Mouse (Mus musculus): ENCODE measurements around the gene 1700020N01Rik. TPM values are rescaled to one million over a fixed set of nuclear protein-coding genes. Genes with fewer than 3 reads are reported as not detected.

1700020N01Rik gene
- polyA plus RNA-seq, 2 experiments = not detected

DNA sequence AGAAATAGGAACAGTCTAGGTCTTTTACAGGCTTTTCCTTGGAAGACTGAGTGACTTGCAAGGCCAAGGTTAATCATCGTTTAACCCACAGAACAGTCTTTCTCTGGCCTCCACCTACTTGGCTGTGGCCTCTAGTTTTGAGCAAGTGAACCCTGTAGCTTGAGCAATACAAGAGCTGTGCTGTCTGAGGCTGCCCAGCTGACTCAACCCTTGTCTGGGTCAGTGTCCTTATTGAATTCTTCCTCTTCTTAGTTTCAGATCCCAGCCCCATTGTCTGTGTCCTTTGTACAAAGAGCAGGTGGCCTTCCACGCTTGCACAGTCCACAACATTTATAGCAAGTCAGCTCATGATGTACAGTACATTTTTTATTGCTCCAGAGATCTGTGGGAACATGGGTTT is 16.6 kb downstream of the 1700020N01Rik start:
- ATAC-seq (ENCODE audit: insufficient read depth) = no peak
- Histone ChIP-seq H3K9me3 (ENCODE audit: control insufficient read depth, low read length) (no peaks in the 10 kb centered on the region), H3K4me1 (replicated peaks; ENCODE audit: control insufficient read depth in 2 of 2, insufficient read depth in 2 of 2, low read length in 1 of 2) (peaks cover 0 to 11% of the 10 kb centered on the region in 2 experiments; a peak in 1 of 4 replicates), H3K27ac (no peak overlapping the region), H3K9ac (replicated peaks) (no peak overlapping the region), H3K27me3 (ENCODE audit: control insufficient read depth, insufficient read depth, low read length) (no peaks in the 10 kb centered on the region), H3K36me3 (replicated peaks; ENCODE audit: control insufficient read depth, insufficient read depth, low read depth) (no peaks in the 10 kb centered on the region), H3K4me2 (ENCODE audit: low read depth) (no peak overlapping the region), H3K4me3 (ENCODE audit: insufficient read depth in 1 of 2, low read depth in 2 of 2, low read length in 2 of 2) (no peak overlapping the region)
- TF ChIP-seq CTCF (IDR thresholded peaks at IDR 0.05; ENCODE audit: low read depth) (no peak), EP300 (IDR thresholded peaks at IDR 0.05; ENCODE audit: low read depth) (no peak)
- DNase-seq (ENCODE audit: low read depth in 3 of 3, low spot score in 3 of 3) = no peak
- WGBS (ENCODE audit: insufficient replicate concordance) = 54% methylated on average over 2 of the region's 2 CpGs

- no peak for TF ChIP-seq EP300 (IDR thresholded peaks at IDR 0.05; ENCODE audit: low read depth)
- no peak for TF ChIP-seq CTCF (IDR thresholded peaks at IDR 0.05; ENCODE audit: low read depth)
- Histone ChIP-seq H3K36me3 (replicated peaks; ENCODE audit: control insufficient read depth, insufficient read depth, low read depth) (no peaks in the 10 kb centered on the region), H3K4me2 (ENCODE audit: low read depth) (no peak overlapping the region), H3K9me3 (ENCODE audit: control insufficient read depth, low read length) (no peaks in the 10 kb centered on the region), H3K4me1 (replicated peaks; ENCODE audit: control insufficient read depth in 2 of 2, insufficient read depth in 2 of 2, low read length in 1 of 2) (0 out of 4 replicates have a peak, but pooled peaks cover 0 to 6% of the 10 kb centered on the region in 2 experiments), H3K27me3 (ENCODE audit: control insufficient read depth, insufficient read depth, low read length) (no peaks in the 10 kb centered on the region), H3K4me3 (ENCODE audit: insufficient read depth in 1 of 2, low read depth in 2 of 2, low read length in 2 of 2) (no peak overlapping the region), H3K27ac (no peak overlapping the region), H3K9ac (replicated peaks) (no peak overlapping the region)
- no peak for DNase-seq (ENCODE audit: low read depth in 3 of 3, low spot score in 3 of 3)
- WGBS (ENCODE audit: insufficient replicate concordance) = 43% methylated on average over 4 of the region's 4 CpGs
- ATAC-seq (ENCODE audit: insufficient read depth) = no peak
Measured at GRCm38 (mm10) chr10:21613021-21613860, 20.3 kb downstream of the 1700020N01Rik start.

DNA sequence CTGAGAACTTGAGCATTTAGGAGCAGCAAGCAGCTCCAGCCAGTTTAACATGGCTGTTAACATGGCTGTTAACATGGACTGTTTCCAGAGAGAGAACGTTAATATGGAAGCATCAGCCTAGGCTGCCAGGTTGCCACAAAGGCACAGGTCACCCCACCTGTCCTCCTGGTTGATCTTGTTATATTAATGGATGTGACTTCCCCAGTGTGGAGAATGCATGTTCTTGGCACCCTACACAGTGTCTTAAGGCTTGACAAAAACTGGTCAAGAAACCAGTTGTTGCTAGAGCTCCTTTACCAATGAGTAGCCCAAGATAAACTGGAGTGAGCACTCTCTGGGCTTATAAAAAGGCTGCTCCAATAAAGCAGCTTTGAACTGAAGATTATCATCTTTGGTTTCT is 21.6 kb downstream of the 1700020N01Rik start:
- H3K9ac ChIP-seq (replicated peaks) = no peak overlapping the region
- DNase-seq (ENCODE audit: low read depth in 3 of 3, low spot score in 3 of 3) (no peak), ATAC-seq (ENCODE audit: insufficient read depth) (no peak)
- H3K27me3 ChIP-seq (ENCODE audit: control insufficient read depth, insufficient read depth, low read length) = no peaks in the 10 kb centered on the region
- H3K27ac ChIP-seq = no peak overlapping the region
- WGBS (ENCODE audit: insufficient replicate concordance) = 56% methylated on average over 1 of the region's 1 CpGs
- H3K9me3 ChIP-seq (ENCODE audit: control insufficient read depth, low read length) = no peaks in the 10 kb centered on the region
- H3K4me3 ChIP-seq (ENCODE audit: insufficient read depth in 1 of 2, low read depth in 2 of 2, low read length in 2 of 2) = no peak overlapping the region
- H3K4me2 ChIP-seq (ENCODE audit: low read depth) = no peak overlapping the region
- no peak for TF ChIP-seq EP300 (IDR thresholded peaks at IDR 0.05; ENCODE audit: low read depth)
- H3K36me3 ChIP-seq (replicated peaks; ENCODE audit: control insufficient read depth, insufficient read depth, low read depth) = no peaks in the 10 kb centered on the region
- 0 out of 4 replicates have a peak, but pooled peaks cover 0 to 6% of the 10 kb centered on the region in 2 experiments for H3K4me1 ChIP-seq (replicated peaks; ENCODE audit: control insufficient read depth in 2 of 2, insufficient read depth in 2 of 2, low read length in 1 of 2)

DNA sequence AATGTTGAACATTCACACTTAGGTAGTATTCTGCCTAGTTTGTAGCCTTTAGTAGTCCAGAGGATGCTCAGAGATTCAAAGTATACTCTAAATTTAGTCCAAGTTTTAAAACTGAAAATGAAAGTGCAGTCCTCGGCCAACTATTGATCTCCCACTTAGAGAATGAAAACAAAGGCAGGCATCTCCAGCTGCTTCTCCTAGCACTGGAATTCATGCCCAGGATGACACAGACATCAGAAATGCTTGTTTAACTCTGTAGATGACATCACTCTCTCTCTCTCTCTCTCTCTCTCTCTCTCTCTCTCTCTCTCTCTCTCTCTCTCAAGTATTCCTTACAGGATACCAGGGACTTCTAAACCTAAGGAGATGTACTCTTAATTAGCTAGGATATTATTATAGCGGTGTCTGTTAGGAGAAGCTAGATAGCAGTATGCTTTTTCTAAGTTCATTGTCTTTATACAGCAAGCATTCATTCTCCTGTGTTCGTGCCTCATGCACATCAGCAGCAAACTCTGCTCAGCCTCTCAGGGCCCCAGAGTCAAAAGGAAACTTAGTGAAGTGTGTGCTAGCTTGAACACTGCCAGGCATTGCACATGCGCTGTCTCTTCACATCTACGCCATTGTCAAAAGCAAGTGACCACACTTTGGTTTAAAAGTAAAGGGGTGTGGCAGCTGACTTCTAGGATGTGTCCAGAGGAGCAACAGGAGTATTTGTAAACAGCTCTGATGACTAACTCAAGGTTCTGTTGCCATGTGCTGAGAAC is 26.0 kb downstream of the 1700020N01Rik start:
- H3K4me2 ChIP-seq (ENCODE audit: low read depth) = no peak overlapping the region
- TF ChIP-seq CTCF (IDR thresholded peaks at IDR 0.05; ENCODE audit: low read depth) = no peak
- no peak overlapping the region for H3K4me3 ChIP-seq (ENCODE audit: insufficient read depth in 1 of 2, low read depth in 2 of 2, low read length in 2 of 2)
- H3K27me3 ChIP-seq (ENCODE audit: control insufficient read depth, insufficient read depth, low read length) = no peaks in the 10 kb centered on the region
- ATAC-seq (ENCODE audit: insufficient read depth) (no peak), DNase-seq (ENCODE audit: low read depth in 3 of 3, low spot score in 3 of 3) (no peak)
- H3K9me3 ChIP-seq (ENCODE audit: control insufficient read depth, low read length) = no peaks in the 10 kb centered on the region
- H3K27ac ChIP-seq = no peak overlapping the region
- no peaks in the 10 kb centered on the region for H3K4me1 ChIP-seq (replicated peaks; ENCODE audit: control insufficient read depth in 2 of 2, insufficient read depth in 2 of 2, low read length in 1 of 2)
- H3K36me3 ChIP-seq (replicated peaks; ENCODE audit: control insufficient read depth, insufficient read depth, low read depth) = no peaks in the 10 kb centered on the region
- H3K9ac ChIP-seq (replicated peaks) = no peak overlapping the region
- 58% methylated on average over 5 of the region's 5 CpGs for WGBS (ENCODE audit: insufficient replicate concordance)

GRCm38 (mm10) chr10:21622065-21622464 is 29.1 kb downstream of the 1700020N01Rik start:
- no peak overlapping the region for H3K4me3 ChIP-seq (ENCODE audit: insufficient read depth in 1 of 2, low read depth in 2 of 2, low read length in 2 of 2)
- ATAC-seq (ENCODE audit: insufficient read depth) (no peak), DNase-seq (ENCODE audit: low read depth in 3 of 3, low spot score in 3 of 3) (no peak)
- H3K4me1 ChIP-seq (replicated peaks; ENCODE audit: control insufficient read depth in 2 of 2, insufficient read depth in 2 of 2, low read length in 1 of 2) = no peaks in the 10 kb centered on the region
- H3K9me3 ChIP-seq (ENCODE audit: control insufficient read depth, low read length) = no peaks in the 10 kb centered on the region
- no peak overlapping the region for H3K9ac ChIP-seq (replicated peaks)
- H3K27ac ChIP-seq = no peak overlapping the region
- no peak overlapping the region for H3K4me2 ChIP-seq (ENCODE audit: low read depth)
- no peaks in the 10 kb centered on the region for H3K36me3 ChIP-seq (replicated peaks; ENCODE audit: control insufficient read depth, insufficient read depth, low read depth)
- H3K27me3 ChIP-seq (ENCODE audit: control insufficient read depth, insufficient read depth, low read length) = no peaks in the 10 kb centered on the region
- 67% methylated on average over 7 of the region's 7 CpGs for WGBS (ENCODE audit: insufficient replicate concordance)
- no peak for TF ChIP-seq CTCF (IDR thresholded peaks at IDR 0.05; ENCODE audit: low read depth)
- TF ChIP-seq EP300 (IDR thresholded peaks at IDR 0.05; ENCODE audit: low read depth) = no peak

Data from liver, embryonic 14.5 days (tissue).